Mouse (Mus musculus) neutrophil, adult 83 days (primary cell): Measurements from ENCODE around the gene Rbpms2. TPM values are rescaled to one million over a fixed set of nuclear protein-coding genes. Genes with fewer than 3 reads are reported as not detected.

Source experiments
- total RNA-seq, 2 experiments: library from RNA; stranded (reverse); gene quantifications; one replicate each; pipeline ENCODE4 v1.2.4; 2023

The Rbpms2 gene
- 1 to 10 TPM in 1 of 2 experiments, under 1 TPM in 1; 0.29 to 1.7 TPM for total RNA-seq

DNA sequence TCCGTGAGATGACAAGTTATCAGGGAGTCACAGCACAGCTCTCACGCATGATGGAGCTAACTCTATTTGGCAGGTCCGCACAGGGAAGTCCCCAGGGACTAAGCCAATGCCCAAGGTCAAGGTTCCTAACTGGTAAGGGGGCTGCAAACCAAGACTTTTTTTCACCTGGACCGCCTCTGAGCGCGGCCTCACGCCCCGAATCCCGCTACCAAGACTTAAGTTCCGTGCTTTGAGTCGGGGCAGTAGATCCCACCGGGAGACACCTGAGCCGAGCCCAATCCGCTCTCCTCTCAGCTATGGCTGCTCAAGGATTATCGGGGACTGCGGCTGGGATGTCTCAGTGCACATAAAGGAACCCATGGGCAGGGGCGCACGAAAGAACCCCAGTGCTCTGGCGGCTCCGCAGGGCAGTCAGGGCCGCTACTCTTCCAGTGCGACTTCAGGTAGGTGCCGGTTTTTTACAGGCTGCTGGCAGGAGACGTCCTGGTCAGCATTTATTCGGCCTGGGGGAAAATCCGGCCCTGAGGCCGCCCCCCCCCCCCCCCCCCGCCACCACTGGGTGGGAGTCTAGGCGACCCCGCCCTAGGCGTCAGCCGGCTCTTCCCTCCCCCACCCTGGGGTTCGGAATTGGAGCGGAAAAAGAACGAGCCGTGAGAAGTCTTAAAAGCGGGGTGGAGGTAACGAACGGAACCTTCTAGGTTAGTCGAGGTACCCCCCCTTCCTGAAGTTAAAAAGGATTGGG is at the start of gene Rbpms2:
Rbpms2 (plus strand) TSS at position 624 of the 742 bp plus-strand sequence.

DNA sequence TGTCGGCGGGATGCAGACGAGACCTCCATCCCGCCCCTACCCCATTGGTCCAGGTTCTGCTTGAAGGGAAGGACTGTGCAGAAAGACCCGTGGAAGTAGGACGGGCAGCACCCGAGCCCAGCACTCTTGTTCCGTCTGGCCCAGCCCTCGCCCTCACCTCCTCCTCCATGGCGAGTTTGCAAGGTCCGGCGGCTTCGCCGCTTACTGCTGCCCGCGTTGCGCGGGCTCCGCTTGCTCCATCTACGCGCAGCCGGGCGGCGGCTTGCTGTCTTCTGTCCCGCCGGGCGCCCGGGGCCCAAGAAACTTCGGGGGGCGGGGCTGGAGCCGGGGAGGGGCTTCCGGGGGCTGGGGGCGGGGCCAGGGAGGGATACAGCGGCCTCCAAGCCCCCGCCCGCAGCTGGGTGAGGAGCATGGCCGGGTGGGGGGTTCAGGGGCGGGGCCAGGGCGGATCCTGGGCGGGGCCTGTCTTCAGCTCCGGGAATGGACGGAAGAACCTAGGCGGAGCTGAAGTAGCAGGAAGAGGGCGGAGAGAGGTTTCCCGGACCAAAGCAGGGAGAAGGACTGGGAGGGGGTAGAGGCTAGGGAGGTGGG is 49.6 kb upstream of the Rbpms2 start, which contains the start of gene Plekho2:
Plekho2 (minus strand) TSS at position 260 of the 591 bp plus-strand sequence.

DNA sequence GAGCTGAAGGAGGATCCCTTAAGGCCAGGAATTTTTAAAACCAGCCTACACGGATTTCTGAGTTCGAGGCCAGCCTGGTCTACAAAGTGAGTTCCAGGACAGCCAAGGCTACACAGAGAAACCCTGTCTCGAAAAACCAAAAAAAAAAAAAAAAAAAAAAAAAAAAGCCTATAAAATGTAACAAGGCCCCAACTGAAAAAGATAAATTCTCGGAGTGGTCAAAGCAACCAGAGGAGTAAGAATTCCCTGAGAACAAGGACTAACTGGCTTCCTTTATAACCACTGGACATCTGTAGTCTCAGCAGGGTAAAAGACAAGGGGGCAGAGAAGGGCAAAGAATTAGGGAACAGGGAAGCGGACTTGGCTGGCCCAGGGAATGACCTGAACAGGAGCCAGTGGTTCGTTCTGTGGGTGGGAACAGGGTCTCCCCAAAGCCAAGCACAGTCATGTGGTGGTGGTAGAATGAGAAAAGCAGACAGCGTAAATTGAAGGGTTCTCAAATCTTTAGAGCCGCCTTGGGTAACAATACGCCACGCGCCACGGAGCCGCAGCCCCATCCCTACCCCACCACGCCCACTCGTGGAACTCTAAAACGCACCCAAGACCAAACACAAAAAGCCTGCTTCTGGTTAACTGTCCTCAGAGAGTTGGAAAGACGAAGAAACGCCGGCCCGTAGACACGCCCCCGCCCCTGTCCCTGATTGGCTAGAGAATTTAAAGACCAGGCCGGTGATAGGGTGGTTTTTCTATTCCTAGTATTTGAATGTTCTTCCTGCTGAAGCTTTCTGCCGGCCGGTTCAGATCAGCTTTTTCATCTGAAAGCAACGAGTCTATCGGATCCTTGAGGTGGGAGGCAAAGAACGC is 42.8 kb upstream of the Rbpms2 start, which contains the start of gene Pif1:
Pif1 (plus strand) TSS at position 755 of the 864 bp plus-strand sequence.

DNA sequence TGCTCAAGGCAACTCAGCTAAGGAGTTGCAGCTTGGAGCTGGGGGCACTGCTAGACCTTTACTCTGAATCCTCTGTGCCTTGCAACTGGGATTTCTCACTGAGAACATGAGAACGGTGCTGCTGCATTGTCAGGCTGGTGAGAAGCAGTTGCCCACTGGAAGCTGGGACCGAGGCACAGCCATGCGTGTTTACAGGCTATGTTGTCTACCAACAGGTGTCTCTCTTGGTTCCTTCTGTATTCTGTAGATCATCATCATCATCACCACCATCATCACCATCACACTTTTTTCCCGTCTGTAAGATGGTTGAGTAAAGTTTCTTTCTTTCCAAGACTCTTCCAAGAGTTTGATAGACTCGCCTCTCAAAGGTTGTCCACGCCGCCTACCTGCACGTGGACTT is 38.3 kb downstream of the Rbpms2 start, which contains the start of gene Oaz2:
Oaz2 (plus strand) TSS at position 301 of the 400 bp plus-strand sequence.

Other genes with a start within 250 kb of the Rbpms2 start
- gene Kbtbd13, start 238.0 kb upstream of the Rbpms2 start, total RNA-seq, result not detected
- gene Rasl12, start 231.1 kb upstream of the Rbpms2 start, total RNA-seq, result not detected
- gene Slc51b, start 206.7 kb upstream of the Rbpms2 start, total RNA-seq, result not detected
- gene Mtfmt, start 193.9 kb upstream of the Rbpms2 start, total RNA-seq, result 1 to 10 TPM; 6.0 to 8.0 TPM
- gene Spg21, start 168.7 kb upstream of the Rbpms2 start, total RNA-seq, result 10 to 100 TPM; 68.9 to 73.7 TPM
- under 1 TPM in 1 of 2 experiments, not detected in 1; 0.24 TPM for gene Ankdd1a, start 109.5 kb upstream of the Rbpms2 start, total RNA-seq
- 100 to 1,000 TPM; 166 to 167 TPM for gene Plekho2, start 49.6 kb upstream of the Rbpms2 start, total RNA-seq
- 10 to 100 TPM; 13.5 to 13.9 TPM for gene Pif1, start 42.5 kb upstream of the Rbpms2 start, total RNA-seq
- gene Oaz2, start 38.4 kb downstream of the Rbpms2 start, total RNA-seq, result 10 to 100 TPM; 52.7 to 56.4 TPM
- gene Zfp609, start 197.9 kb downstream of the Rbpms2 start, total RNA-seq, result 10 to 100 TPM; 19.8 to 21.8 TPM